Mouse (Mus musculus) lung, embryonic 16.5 days (tissue): Measurements from ENCODE around the gene Olfr1045. TPM values are rescaled to one million over a fixed set of nuclear protein-coding genes. Genes with fewer than 3 reads are reported as not detected.
"Not testable (repeated sequence)": the region's sequence is repeated elsewhere in the genome, so short reads cannot be mapped to it uniquely, and the experiment has no call there.

Source experiments
- ATAC-seq: fragments of 200-750 bp; cut with Nextera tagmentation; 2 replicates; pipeline ENCODE4 v1.8.0; 2017; ENCODE audit warnings: low read depth, mild to moderate bottlenecking, moderate library complexity
- H3K27ac ChIP-seq: fragments of 300-500 bp; sonication (generic); 2 replicates; pipeline ENCODE4 v1.5.1; 2014; ENCODE audit warnings: mild to moderate bottlenecking, control low read depth, low read length
- H3K27me3 ChIP-seq: fragments of 300-500 bp; sonication (generic); 2 replicates; pipeline ENCODE4 v1.6.1; 2014; ENCODE audit warnings: low read depth, low read length, mixed read lengths; ENCODE audit not compliant: control insufficient read depth, insufficient read depth
- H3K36me3 ChIP-seq: fragments of 300-500 bp; sonication (generic); 2 replicates; pipeline ENCODE4 v1.6.1; 2014; ENCODE audit warnings: low read length; ENCODE audit not compliant: control insufficient read depth, insufficient read depth
- H3K4me1 ChIP-seq: fragments of 300-500 bp; sonication (generic); replicated peaks from 2 replicates; pipeline ENCODE4 v1.6.1; 2014; ENCODE audit warnings: low read length, mixed read lengths; ENCODE audit not compliant: control insufficient read depth, insufficient read depth
- H3K4me2 ChIP-seq: fragments of 300-500 bp; sonication (generic); 2 replicates; pipeline ENCODE4 v1.6.1; 2014; ENCODE audit warnings: low read depth, low read length, control low read depth
- H3K4me3 ChIP-seq: fragments of 300-500 bp; sonication (generic); 2 replicates; pipeline ENCODE4 v1.5.1; 2014; ENCODE audit warnings: mild to moderate bottlenecking, low read length, control low read depth
- H3K9ac ChIP-seq: fragments of 300-500 bp; sonication (generic); 2 replicates; pipeline ENCODE4 v1.6.1; 2014; ENCODE audit warnings: low read length, control low read depth
- H3K9me3 ChIP-seq: fragments of 300-500 bp; sonication (generic); 2 replicates; pipeline ENCODE4 v1.6.1; 2016; ENCODE audit warnings: low read length; ENCODE audit not compliant: control insufficient read depth
- WGBS: fragments of 180-500 bp; shearing (Covaris S2); extraction: QIAGEN DNeasy Blood & Tissue Kit; methylation state at CpG from one replicate; pipeline ENCODE4 v1.1.7; 2014; 5-methylcytosine and 5-hydroxymethylcytosine counted together
- polyA plus RNA-seq: library from polyadenylated mRNA; unstranded; fragments of >200 nt; fragmentation: Nextera tagmentation; extraction: Ambion mirVana; gene quantifications from 2 replicates; pipeline ENCODE4 v1.2.1, GENCODE M21; 2015

Gene Olfr1045
- polyA plus RNA-seq, result not detected in 2 replicates

DNA sequence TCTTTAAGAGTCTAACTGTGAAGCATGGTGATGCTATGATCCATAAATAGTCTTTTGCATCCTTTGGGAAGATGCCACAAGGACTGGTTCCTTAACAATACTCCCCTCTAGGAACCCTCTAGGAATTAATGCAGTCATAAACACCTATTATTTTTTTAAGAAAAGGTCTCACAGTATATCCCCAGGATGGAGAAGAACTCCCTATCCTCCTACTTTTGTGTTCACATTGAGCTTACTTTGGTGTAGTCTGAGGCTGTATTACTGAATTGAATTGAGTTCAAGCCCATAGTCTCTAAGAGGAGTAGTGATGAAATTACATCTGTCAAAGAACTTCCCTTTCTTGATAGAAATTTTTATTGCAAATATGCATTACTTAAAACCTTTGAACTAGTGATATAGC, at the start of gene Olfr1045:
Gene Olfr1045 (minus strand): TSS at position 101 of the 400 bp plus-strand sequence.
- no peaks in the 10 kb centered on the region for H3K36me3 ChIP-seq
- no peak within 1 kb of the TSS for H3K9ac ChIP-seq
- no peak within 1 kb of the TSS for H3K4me2 ChIP-seq
- H3K27ac ChIP-seq, result no peak within 1 kb of the TSS
- H3K9me3 ChIP-seq, result no peaks in the 10 kb centered on the region
- H3K4me1 ChIP-seq, result no peaks in the 10 kb centered on the region
- ATAC-seq, result no peak
- H3K27me3 ChIP-seq, result no peaks in the 10 kb centered on the region
- no peak within 1 kb of the TSS for H3K4me3 ChIP-seq

DNA sequence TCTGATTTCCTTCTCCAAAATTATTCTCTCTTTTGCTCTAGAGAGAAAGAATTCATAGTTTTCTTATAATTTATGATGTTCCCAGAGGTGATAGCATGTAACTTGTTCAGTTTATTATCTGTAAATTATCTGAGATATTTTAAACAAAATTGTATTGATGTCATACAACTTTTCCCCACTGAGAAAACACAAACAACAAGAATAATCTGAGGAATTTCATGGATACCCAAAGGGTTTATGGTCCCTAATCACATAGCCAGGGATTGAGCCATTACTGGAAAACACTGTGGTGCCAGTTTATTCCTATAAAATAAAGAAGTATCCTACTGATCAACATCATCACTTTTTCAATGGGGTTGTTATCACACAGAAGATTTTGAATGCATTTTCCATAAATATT, 37.4 kb upstream of the Olfr1045 start, which contains the start of gene Olfr1048:
Gene Olfr1048 (minus strand): TSS at position 101 of the 400 bp plus-strand sequence.
- Histone ChIP-seq H3K9me3 (no peaks in the 10 kb centered on the region), H3K36me3 (no peaks in the 10 kb centered on the region), H3K4me1 (no peaks in the 10 kb centered on the region), H3K27ac (no peak within 1 kb of the TSS), H3K4me3 (no peak within 1 kb of the TSS), H3K4me2 (no peak within 1 kb of the TSS), H3K9ac (no peak within 1 kb of the TSS), H3K27me3 (no peaks in the 10 kb centered on the region)
- ATAC-seq, result no peak

DNA sequence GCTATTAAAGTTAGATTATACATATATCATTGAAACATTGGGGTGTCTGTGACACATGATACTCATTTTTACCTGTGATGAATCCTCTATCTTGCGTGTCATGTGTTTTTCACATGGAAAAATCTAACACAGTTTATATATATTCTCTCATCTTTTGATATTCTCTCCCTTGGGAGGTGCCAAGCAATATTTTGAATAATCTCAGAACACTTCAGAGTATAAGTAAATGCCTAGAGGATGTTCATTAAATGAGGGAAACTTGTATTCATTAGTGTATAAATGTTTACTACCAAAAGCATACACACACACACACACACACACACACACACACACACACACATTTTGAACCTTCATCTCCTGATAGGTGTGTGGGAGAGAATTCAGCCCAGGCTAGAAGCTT, 28.5 kb upstream of the Olfr1045 start, which contains the start of gene Olfr1047:
Gene Olfr1047 (minus strand): TSS at position 101 of the 400 bp plus-strand sequence.
- 92% methylated on average over 1 of the region's 1 CpGs for WGBS
- Histone ChIP-seq H3K4me2 (no peak within 1 kb of the TSS), H3K36me3 (no peaks in the 10 kb centered on the region), H3K4me1 (no peaks in the 10 kb centered on the region), H3K9me3 (no peaks in the 10 kb centered on the region), H3K4me3 (no peak within 1 kb of the TSS), H3K9ac (no peak within 1 kb of the TSS), H3K27ac (no peak within 1 kb of the TSS), H3K27me3 (no peaks in the 10 kb centered on the region)
- ATAC-seq, result no peak

DNA sequence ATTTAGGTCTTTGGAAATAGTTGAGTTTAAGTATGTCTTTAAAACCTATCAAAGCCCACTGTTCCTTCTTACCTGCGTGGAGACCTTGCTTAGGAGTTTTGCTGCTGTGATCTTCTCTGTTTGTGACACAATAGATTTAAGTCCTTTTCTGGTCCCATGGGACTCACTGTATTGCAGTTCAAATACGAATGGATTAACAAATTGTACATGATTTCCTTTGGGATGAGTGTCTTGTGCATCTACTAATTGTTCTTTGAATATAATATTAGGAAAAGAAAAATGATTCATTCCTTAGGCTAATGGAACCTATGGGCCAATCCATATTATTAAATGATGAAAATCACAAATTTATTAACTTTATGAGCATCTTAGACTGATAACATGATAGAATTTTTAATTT, 16.4 kb upstream of the Olfr1045 start, which contains the start of gene Olfr1046:
Gene Olfr1046 (minus strand): TSS at position 101 of the 400 bp plus-strand sequence.
- H3K4me2 ChIP-seq, result no peak within 1 kb of the TSS
- H3K4me3 ChIP-seq, result no peak within 1 kb of the TSS
- 60% methylated on average over 2 of the region's 2 CpGs for WGBS
- H3K27ac ChIP-seq, result no peak within 1 kb of the TSS
- H3K36me3 ChIP-seq, result no peaks in the 10 kb centered on the region
- H3K9me3 ChIP-seq, result no peaks in the 10 kb centered on the region
- no peak for ATAC-seq
- H3K9ac ChIP-seq, result no peak within 1 kb of the TSS
- no peaks in the 10 kb centered on the region for H3K4me1 ChIP-seq
- no peaks in the 10 kb centered on the region for H3K27me3 ChIP-seq

DNA sequence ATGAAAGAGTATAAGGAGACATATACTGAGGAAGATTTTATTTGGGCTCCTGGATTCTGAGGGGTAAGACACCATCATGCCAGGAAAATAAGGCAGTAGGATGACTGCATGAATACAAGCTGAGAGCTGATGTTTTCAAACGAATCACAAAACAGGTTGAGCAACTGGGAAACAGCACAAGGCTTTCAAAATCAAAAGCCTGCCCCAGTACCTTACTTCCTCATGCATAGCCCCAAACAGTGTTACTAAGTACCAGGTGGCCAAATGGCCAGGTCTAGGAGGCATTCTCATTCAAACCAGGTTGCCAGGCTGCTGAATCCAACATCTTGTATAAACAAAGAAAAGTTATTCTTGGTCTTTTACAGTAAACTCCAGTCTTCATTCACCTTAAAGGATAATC, 6.9 kb downstream of the Olfr1045 start:
- Histone ChIP-seq H3K9ac (no peak overlapping the region), H3K27ac (no peak overlapping the region), H3K4me1 (no peaks in the 10 kb centered on the region), H3K9me3 (no peaks in the 10 kb centered on the region), H3K4me2 (no peak overlapping the region), H3K27me3 (no peaks in the 10 kb centered on the region), H3K36me3 (no peaks in the 10 kb centered on the region), H3K4me3 (no peak overlapping the region)
- ATAC-seq, result no peak
- 26% methylated on average over 1 of the region's 1 CpGs for WGBS

DNA sequence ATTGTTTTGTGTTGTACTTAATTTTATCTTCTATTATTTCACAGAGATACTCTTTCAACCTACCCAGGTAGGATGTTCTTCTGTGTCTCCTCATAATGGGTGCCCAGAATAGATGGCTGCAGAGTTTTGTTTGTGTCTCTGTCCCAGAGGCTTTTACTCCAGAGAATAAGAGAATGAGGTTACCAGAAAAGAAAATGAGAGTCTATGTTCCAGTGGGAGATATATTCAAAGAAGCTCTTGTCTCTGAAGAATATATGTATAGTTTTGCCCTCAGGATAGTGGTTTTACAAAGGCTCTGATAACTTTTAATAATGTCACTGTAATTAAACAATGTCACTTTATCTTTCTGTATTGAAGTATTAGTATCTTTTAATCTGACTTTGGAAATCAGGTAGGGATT, 17.2 kb downstream of the Olfr1045 start, which contains the start of gene Olfr52:
Gene Olfr52 (minus strand): TSS at position 101 of the 400 bp plus-strand sequence.
- no peak for ATAC-seq
- H3K4me2 ChIP-seq, result no peak within 1 kb of the TSS
- no peak within 1 kb of the TSS for H3K27ac ChIP-seq
- no peaks in the 10 kb centered on the region for H3K36me3 ChIP-seq
- no peaks in the 10 kb centered on the region for H3K27me3 ChIP-seq
- no peaks in the 10 kb centered on the region for H3K4me1 ChIP-seq
- H3K9ac ChIP-seq, result no peak within 1 kb of the TSS
- no peak within 1 kb of the TSS for H3K4me3 ChIP-seq
- no peaks in the 10 kb centered on the region for H3K9me3 ChIP-seq

DNA sequence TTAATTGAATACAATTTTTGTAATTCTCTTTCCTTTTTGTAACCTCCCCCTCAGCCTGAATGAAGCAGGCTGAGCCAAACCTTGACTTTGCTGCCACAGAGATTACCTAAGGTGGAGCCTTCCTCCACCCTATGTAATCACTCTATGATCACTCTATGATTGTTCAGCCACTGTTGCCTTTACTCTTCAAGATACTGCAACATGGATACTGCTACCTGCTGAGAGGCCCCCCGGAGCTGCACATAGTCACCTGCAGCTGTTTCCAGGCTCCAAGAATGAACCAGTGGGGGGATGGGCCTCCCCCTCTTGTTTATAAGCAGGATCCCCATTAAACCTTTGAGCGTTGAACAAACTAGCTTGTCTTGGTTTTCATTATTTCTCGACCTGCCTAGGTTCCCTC, 22.9 kb downstream of the Olfr1045 start:
- WGBS, result 68% methylated on average over 3 of the region's 3 CpGs

DNA sequence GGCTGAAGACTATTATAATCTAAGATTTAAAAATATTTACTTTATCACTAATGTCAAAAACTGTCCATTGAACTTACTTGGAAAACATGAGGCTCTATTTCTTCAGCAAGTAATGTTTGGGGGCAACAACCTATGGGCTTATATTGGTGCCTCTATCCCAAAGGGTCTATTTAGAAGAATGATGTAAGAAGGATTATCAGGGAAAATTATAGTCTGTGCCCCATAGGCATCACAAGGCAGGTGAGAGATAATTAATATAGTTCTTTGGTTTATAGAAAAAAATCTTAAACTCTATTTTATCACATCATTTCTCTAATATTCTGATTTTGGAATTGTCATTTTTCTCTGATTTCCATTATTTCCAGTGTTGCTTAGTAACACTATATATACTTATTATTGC, 25.1 kb downstream of the Olfr1045 start, which contains the start of gene Olfr1044:
Gene Olfr1044 (minus strand): TSS at position 101 of the 400 bp plus-strand sequence.
- no peak within 1 kb of the TSS for H3K9ac ChIP-seq
- H3K4me1 ChIP-seq, result no peaks in the 10 kb centered on the region
- no peaks in the 10 kb centered on the region for H3K9me3 ChIP-seq
- no peaks in the 10 kb centered on the region for H3K36me3 ChIP-seq
- no peak within 1 kb of the TSS for H3K27ac ChIP-seq
- H3K4me2 ChIP-seq, result no peak within 1 kb of the TSS
- no peak within 1 kb of the TSS for H3K4me3 ChIP-seq
- no peaks in the 10 kb centered on the region for H3K27me3 ChIP-seq
- no peak for ATAC-seq

More for the DNA sequence above, 22.9 kb downstream of the Olfr1045 start:
- Histone ChIP-seq H3K9ac (no peak overlapping the region), H3K4me2 (no peak overlapping the region), H3K27me3 (no peaks in the 10 kb centered on the region), H3K4me3 (no peak overlapping the region), H3K4me1 (no peaks in the 10 kb centered on the region), H3K9me3 (no peaks in the 10 kb centered on the region), H3K27ac (no peak overlapping the region), H3K36me3 (no peaks in the 10 kb centered on the region)
- ATAC-seq, result no peak

DNA sequence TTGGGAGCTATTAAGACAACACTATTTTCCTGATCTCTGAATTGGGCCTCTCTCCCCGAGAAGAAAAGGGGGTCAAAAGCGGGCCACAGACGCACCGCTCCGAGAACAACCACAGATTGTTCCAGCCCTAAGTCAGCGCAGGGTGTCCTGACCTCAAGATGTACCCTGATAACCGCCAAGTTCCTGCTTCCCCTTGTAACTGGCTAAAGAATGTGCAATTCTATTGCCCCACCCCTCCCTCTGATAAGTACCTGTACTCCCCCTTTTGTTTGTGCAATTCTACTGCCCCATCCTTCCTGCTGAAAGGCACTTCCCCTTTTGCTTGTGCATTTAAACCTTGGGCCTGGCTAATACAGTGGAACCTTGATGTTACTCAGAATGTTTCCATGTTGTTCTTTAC, 27.4 kb downstream of the Olfr1045 start:
- H3K9ac ChIP-seq, H3K9me3 ChIP-seq, H3K27ac ChIP-seq, H3K27me3 ChIP-seq, H3K4me1 ChIP-seq, ATAC-seq, H3K36me3 ChIP-seq, H3K4me3 ChIP-seq, H3K4me2 ChIP-seq: not testable (repeated sequence)
- WGBS, result 74% methylated on average over 7 of the region's 7 CpGs

DNA sequence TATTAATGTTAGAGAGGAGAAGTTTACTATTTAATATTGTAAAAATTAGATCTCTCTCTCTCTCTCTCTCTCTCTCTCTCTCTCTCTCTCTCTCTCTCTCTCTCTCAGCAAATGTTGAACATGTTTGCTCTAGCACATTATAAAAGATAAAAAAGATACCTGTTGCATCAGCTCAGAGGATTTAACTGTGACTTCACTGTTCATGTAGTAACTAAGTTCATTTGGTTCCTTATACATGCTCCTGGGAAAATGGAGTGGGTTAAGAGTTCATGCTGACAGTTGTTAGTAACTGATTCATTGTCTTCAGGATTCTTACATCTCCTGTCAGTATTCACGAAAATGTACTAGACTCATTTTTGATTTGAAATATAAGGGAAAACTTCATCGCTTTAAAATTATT, 35.4 kb downstream of the Olfr1045 start, which contains the start of gene Olfr1043:
Gene Olfr1043 (minus strand): TSS at position 101 of the 400 bp plus-strand sequence.
- WGBS, result 76% methylated on average over 2 of the region's 2 CpGs
- H3K36me3 ChIP-seq, result no peaks in the 10 kb centered on the region
- no peak within 1 kb of the TSS for H3K4me3 ChIP-seq
- no peak within 1 kb of the TSS for H3K4me2 ChIP-seq
- no peaks in the 10 kb centered on the region for H3K4me1 ChIP-seq
- ATAC-seq, result no peak
- H3K9ac ChIP-seq, result no peak within 1 kb of the TSS
- no peaks in the 10 kb centered on the region for H3K9me3 ChIP-seq
- no peak within 1 kb of the TSS for H3K27ac ChIP-seq
- no peaks in the 10 kb centered on the region for H3K27me3 ChIP-seq
